Mouse (Mus musculus) heart, postnatal 36 days (tissue): ENCODE data around the gene Adgrg4. TPM values are rescaled to one million over a fixed set of nuclear protein-coding genes. Genes with fewer than 3 reads are reported as not detected.

Experiments used
- DNase-seq, 2 experiments: peaks; one replicate each; pipeline ENCODE4 v3.0.0; 2021 to 2022
- intact Hi-C: fragments of 180-260 bp; cut with DNase I; formaldehyde crosslinking; loops from one replicate; pipeline ENCODE4 v1.15.1; 2025
- total RNA-seq, 2 experiments: library from RNA; stranded (reverse); gene quantifications; 2 replicates each; pipeline ENCODE4 v1.2.3; 2021

The Adgrg4 gene
- total RNA-seq: not detected

GRCm38 (mm10) chrX:56869863-56870262 is at the start of gene Adgrg4:
Adgrg4 (plus strand) TSS chrX:56870163.
- intact Hi-C loops: no loop called here
- no peak for DNase-seq

GRCm38 (mm10) chrX:56821765-56822603 is 48.0 kb upstream of the Adgrg4 start, which contains the start of gene Map7d3:
Map7d3 (minus strand) TSS chrX:56822326.
- peak; percentile 13 to 14 for DNase-seq
- intact Hi-C loops: no loop called here

GRCm38 (mm10) chrX:56827492-56827891 is 42.5 kb upstream of the Adgrg4 start:
- intact Hi-C loops: no loop called here
- DNase-seq: peak in 1 of 2 experiments; percentile 2

GRCm38 (mm10) chrX:56835842-56836241 is 34.1 kb upstream of the Adgrg4 start:
- intact Hi-C loops: loop anchor here (5.0 kb wide), 1 partner anchor 304 kb away; no protein-coding TSS in a partner anchor
- DNase-seq: no peak

- intact Hi-C loops: loop anchor here (1.0 to 5.0 kb wide), 4 partner anchors 85 to 307 kb away; no protein-coding TSS in a partner anchor
These were observed 30.6 kb upstream of the Adgrg4 start for GRCm38 (mm10) chrX:56839369-56839768.

GRCm38 (mm10) chrX:56841255-56841654 is 28.7 kb upstream of the Adgrg4 start:
- intact Hi-C loops: loop anchor here (10.0 kb wide), 1 partner anchor 274 kb away; no protein-coding TSS in a partner anchor
- DNase-seq: no peak

More at GRCm38 (mm10) chrX:56839369-56839768, 30.6 kb upstream of the Adgrg4 start:
- DNase-seq: peak; percentile 11 to 12

- intact Hi-C loops: no loop called here
- DNase-seq: no peak
These were observed 142.9 kb downstream of the Adgrg4 start for GRCm38 (mm10) chrX:57012891-57013290.

GRCm38 (mm10) chrX:57042774-57043173 is 172.8 kb downstream of the Adgrg4 start, which contains the start of gene Brs3:
Brs3 (plus strand) TSS chrX:57043074.
- intact Hi-C loops: no loop called here
- no peak for DNase-seq

GRCm38 (mm10) chrX:57043869-57044268 is 173.9 kb downstream of the Adgrg4 start:
- DNase-seq: no peak
- intact Hi-C loops: no loop called here

Other genes with a start within 250 kb of the Adgrg4 start
- 100 to 1,000 TPM; 102 to 120 TPM for gene Fhl1, start 138.4 kb upstream of the Adgrg4 start, total RNA-seq
- under 1 TPM; 0.41 to 0.67 TPM for gene Map7d3, start 47.8 kb upstream of the Adgrg4 start, total RNA-seq
- not detected for gene Brs3, start 172.9 kb downstream of the Adgrg4 start, total RNA-seq
- 10 to 100 TPM; 52.2 to 62.7 TPM for gene Htatsf1, start 183.4 kb downstream of the Adgrg4 start, total RNA-seq
- not detected for gene Vgll1, start 217.9 kb downstream of the Adgrg4 start, total RNA-seq